Mouse (Mus musculus) liver, embryonic 14.5 days (tissue): ENCODE results near the gene Rtn4ip1.

Experiments
- CTCF ChIP-seq: IDR thresholded peaks from 2 replicates; pipeline ENCODE4 v1.5.1; 2016; ENCODE audit warnings: antibody characterized with exemption, low read depth, control low read depth
- EP300 ChIP-seq: IDR thresholded peaks from 2 replicates; pipeline ENCODE4 v1.6.1; 2016; ENCODE audit warnings: antibody characterized with exemption, low read depth

GRCm38 (mm10) chr10:43998023-43998422 lies 96.4 kb downstream of the Rtn4ip1 start:
- no peak for TF ChIP-seq CTCF
- TF ChIP-seq EP300: no peak
